Mouse (Mus musculus) layer of hippocampus, adult 9-11 months (tissue): ENCODE results near the gene Tcf7l2.

ENCODE experiments used
- DNase-seq: peaks from one replicate; pipeline ENCODE4 v3.0.0; 2022

The Tcf7l2 gene

GRCm38 (mm10) chr19:55923789-55924426 lies 182.3 kb downstream of the Tcf7l2 start:
- DNase-seq = no peak

DNA sequence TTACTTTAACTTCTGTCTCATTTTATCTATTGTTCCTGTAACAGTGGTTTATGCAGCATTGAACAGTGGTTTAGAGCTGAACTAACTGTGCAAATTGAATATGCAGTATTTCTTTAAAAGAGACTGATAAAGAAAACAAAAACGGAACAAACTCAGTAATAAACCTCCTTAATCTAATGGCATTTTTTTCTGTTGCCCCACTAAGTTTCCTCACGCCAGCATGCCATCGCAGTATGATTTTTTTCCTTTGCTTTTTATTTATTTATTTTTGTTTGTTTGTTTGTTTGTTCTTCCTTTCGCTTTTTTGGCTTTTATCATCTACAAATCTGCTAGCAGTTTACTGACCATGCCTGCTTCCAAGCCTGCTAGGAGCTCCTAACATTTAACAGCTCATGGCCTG lies 183.2 kb downstream of the Tcf7l2 start:
- DNase-seq = no peak

DNA sequence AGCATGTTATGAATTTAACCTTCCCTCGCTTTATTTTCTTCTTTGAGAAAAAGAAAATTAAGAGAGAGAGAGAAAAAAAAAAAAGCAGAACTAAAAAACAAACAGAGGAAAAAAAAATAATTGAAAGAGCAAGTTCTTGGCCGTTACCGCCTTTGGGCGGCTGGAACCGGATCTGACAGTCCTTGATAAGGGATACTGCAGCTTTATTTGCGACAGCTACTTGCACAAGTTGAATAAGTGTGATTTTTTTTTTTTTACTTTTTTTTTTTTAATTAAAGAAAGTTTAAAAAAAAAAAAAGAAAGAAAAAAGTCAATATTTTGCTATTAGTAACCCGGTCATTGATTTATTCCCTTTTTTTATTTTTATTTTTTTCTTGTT lies 183.8 kb downstream of the Tcf7l2 start:
- DNase-seq = no peak

DNA sequence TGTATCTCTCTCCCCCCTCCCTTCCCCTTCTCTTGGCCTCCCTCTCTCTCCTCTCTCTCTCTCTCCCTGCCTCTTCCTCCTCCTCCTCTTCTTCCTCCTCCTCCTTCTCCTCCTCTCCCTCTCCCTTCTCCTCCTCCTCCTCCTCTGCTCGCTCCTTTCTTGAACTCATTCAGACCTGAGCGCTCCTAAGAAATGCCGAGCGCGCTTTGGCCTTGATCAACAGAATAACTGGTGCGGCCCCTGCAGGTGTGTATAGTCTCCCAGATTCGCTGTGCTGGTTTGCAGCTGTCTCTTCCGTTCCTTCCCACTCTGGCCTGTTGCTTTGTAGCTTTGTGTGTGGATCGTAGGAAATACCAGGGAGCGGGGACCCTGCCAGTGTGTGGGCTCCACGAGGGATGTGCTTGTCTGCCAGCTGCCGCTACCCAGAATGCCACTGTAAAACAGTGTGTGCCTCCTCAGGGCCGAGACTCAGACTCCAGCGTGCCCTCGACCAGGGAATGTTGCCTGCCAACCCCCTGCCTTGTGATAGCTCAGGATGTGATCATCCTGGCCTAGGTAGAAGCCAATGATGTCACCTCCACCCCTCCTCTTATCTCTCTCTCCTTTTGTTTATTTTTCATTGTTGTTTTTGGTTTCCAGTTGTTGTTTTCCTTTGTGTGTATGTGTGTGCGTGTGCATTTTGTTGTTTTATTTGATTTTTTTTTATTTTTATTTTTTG lies 184.3 kb downstream of the Tcf7l2 start:
- DNase-seq = no peak

GRCm38 (mm10) chr19:55926858-55927673 lies 185.4 kb downstream of the Tcf7l2 start:
- no peak for DNase-seq

DNA sequence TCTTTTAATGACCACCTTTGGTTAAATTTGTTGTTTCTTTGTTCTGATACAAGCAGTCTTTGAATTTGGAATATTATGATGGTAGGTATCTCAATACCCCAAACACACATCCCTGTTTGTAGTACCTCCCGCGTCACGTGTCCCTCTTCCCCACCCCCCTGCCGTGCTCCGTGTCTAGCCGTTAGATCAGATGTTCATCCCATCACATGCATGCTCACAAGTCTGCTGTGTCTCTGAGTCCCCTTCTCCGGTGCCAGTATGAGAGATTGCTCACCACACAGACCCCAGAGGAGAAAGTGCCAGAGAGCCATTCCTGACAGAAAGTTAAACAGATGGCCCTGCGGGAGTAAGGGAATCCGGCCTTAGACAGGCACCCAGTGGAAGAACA lies 186.0 kb downstream of the Tcf7l2 start:
- no peak for DNase-seq

DNA sequence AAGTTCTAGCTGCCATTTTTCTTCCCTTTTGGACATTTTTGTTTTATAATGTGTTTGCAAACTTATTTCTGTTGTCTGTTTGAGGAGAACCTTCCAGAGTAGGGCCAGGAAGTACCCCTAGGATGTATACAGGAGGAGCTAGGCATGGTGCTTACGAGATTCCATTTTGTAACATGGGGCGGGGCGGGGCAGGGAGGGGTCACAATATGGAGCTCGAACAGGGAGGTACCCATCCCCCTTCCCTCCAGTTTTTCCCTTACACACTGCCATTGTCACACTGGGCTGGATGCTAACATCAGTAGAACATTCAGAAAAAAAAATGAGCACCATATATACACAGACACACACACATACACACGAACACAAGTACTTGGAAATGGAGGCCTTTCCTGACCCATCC lies 187.1 kb downstream of the Tcf7l2 start:
- no peak for DNase-seq

DNA sequence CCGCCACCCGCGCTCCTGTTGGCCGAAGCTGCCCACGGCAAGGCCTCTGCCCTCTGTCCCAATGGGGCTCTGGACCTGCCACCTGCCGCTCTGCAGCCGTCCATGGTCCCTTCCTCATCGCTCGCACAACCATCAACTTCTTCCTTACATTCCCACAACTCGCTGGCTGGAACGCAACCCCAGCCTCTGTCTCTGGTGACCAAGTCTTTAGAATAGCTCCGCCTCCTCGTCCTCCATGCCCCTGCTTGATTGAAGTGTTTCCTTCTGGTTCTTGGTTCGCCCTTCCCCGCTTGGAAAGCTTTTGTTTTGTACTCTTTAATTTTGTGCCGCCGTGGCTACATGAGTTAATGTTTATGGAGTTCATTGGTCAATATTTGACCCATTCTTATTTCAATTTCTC lies 190.0 kb downstream of the Tcf7l2 start:
- no peak for DNase-seq

- DNase-seq = no peak
These were observed 192.5 kb downstream of the Tcf7l2 start for GRCm38 (mm10) chr19:55933947-55934729.

- no peak for DNase-seq
These were observed 193.0 kb downstream of the Tcf7l2 start for GRCm38 (mm10) chr19:55934730-55935003.

- DNase-seq = no peak
These were observed 195.4 kb downstream of the Tcf7l2 start for GRCm38 (mm10) chr19:55937026-55937425.

- no peak for DNase-seq
These were observed 196.8 kb downstream of the Tcf7l2 start for GRCm38 (mm10) chr19:55938254-55939046.

DNA sequence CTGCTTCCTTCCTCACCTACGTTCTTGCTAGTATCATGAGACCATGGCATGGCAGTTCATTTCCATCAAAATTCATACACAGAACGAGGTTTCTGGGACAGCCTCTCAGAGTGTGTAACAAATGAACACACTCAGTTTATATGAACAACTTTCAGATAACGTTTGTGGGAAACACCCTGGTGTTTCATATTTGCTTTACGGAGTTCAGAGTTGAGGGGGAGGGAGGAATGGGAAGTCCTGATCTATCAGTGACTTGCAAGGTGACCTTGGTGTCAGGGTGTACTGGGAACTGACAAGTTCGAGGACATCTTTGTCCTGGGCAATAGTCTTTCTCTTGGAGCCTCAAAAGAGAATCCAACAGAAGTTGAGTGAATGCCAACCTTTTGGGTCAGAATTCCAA lies 197.5 kb downstream of the Tcf7l2 start:
- DNase-seq = no peak

GRCm38 (mm10) chr19:55939719-55940118 lies 198.1 kb downstream of the Tcf7l2 start:
- DNase-seq = no peak

DNA sequence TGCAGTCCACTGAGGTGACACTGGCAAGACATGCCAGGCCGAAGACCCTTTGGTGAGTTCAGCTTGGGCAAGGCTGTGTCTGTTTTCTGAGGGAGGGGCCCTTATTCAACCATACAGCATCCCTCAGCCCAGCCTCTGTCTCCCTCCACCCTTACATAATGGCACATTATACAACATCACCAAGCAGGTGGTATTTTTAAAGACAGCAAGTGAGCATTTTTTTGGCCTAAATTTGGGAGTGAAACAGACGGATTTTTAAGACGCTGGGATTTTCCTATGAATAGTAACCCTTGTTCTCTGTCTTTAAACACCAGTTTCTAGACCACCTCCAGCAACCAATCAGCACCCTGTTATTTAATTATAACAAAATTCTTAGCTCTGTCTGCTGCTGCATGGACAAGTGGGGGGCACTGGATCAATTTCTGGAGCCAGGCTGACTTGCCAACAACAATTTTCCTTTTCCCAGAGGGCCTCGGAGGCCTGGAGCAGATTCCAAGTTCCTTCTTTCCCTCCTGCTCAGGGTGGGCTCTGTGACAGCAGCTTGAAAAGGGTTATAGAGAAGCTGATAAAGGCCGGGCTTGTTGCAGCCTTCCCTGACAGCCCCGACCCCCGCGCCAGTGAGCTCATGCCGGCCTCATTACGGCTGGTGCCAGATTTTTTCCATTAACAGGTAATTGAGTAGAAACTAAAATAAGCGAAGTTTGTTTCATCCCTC lies 199.1 kb downstream of the Tcf7l2 start:
- peak; percentile 74 for DNase-seq

DNA sequence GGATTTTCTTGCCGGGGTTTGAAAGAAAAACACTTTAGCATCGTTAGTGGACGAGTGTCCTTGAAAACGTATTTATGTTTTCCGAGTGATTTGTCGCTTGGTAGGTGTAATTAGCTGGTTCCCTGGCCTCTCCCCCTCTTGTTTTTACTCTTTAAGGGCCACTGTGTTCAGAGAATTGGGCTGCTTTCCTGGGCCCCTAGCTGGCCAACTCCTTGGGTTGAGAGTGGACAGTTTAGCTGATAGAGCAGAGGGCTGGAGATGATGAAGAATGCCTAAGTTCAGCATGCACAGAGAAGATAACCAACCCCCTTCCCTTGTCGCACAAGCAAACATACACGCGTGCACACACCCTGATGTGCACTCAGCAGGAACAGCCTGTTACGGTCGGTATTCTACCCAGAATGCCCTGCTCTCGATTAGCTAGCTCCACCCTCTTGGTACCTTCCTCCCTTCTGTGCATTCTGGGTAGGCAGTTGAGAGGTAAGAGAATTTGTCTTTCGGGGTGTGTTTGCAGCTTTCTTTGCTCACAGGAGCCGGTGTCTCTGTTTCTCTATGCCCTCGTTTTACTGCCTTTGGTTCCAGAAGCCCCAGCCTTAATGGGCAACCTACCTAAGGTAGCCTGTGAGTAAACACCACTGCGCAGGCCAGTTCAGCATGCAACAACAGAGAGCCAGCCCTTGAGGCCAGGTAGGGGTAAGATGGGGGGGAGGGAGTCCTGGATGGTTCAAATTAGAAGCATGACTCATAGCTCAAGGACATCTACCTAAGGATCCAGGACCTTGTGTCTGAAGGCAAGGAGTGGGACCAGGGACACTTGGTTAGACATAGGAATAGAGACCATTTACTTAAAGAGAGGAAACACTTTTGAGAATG lies 199.9 kb downstream of the Tcf7l2 start:
- no peak for DNase-seq

DNA sequence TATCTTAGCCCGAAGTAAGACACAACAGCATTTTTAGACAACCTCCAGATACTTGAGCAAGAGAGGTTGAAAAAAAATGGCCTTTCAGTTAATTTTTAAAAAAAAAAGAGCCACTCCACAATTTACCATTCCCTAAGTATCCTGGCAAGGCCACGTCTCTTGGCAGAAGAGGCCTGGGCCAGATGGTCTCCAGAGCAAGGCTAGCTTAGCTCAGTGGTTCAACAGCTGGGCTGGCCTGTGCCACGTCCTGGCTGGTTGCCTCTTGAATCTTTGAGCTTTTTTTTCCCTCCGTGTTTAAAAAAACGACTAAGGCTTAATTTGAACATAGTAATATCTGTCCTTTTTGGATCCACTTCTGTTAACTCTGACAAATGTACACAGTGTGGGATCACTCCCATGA lies 209.8 kb downstream of the Tcf7l2 start:
- peak; percentile 54 for DNase-seq

DNA sequence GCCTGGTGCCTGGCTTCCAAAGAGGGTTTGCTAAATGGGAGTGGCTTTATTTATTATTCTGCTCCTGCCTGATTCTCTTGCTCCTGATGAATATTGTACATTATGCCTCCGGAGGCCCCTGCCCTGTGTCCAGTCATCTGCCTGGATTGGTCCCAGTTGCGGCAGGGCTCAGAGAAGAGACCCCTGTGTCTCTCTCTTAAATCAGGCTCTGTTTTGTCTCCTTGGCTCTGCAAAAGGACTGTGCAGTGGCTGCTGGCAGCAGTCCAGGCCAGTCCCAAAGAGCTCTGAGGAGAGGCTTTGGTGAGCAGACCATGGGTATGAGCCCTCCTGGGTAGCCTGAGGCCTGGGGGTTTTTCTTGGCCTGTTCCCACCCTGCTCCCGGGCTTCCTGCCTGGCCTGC lies 211.6 kb downstream of the Tcf7l2 start:
- peak; percentile 72 for DNase-seq

GRCm38 (mm10) chr19:55955126-55955525 lies 213.5 kb downstream of the Tcf7l2 start:
- no peak for DNase-seq

- DNase-seq = no peak
These were observed 215.1 kb downstream of the Tcf7l2 start for GRCm38 (mm10) chr19:55956745-55957144.

DNA sequence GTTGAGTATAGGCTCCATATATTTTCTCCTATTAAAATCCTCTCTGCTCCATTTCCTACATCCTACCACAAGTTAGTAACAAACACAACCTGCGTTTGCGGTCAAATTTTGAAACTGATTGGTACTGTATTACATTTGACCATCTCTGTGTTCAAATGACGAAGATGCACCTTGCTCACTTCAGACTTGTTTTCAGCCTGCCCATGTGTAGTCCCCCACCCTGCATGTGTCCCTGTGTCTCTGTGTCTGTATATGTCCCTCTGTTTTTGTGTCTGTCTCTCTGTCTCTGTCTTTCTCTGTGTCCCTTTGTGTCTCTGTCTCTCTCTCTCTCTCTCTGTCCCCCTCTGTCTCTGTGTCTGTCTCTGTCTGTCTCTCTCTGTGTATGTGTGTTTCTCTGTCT lies 222.8 kb downstream of the Tcf7l2 start:
- no peak for DNase-seq
